Mouse (Mus musculus): ENCODE measurements around the gene 9930111J21Rik2.
"Not testable (repeated sequence)": the region's sequence is repeated elsewhere in the genome, so short reads cannot be mapped to it uniquely, and the experiment has no call there.

The 9930111J21Rik2 gene

GRCm38 (mm10) chr11:48974686-48975085 is 76.4 kb downstream of the 9930111J21Rik2 start:
- not testable (repeated sequence) for DNase-seq (ENCODE audit: low read depth, low spot score)
